Mouse (Mus musculus): ENCODE measurements around the gene Btbd35f27. TPM values are rescaled to one million over a fixed set of nuclear protein-coding genes. Genes with fewer than 3 reads are reported as not detected.
"Not testable (repeated sequence)": the region's sequence is repeated elsewhere in the genome, so short reads cannot be mapped to it uniquely, and the experiment has no call there.

The Btbd35f27 gene
- total RNA-seq (2021), result not detected in 2 replicates
- long read RNA-seq, experiment 1, result 0 reads
- long read RNA-seq, experiment 2, result 0 reads

- DNase-seq, result not testable (repeated sequence)
These were observed at the start of gene Btbd35f27 for GRCm38 (mm10) chrX:4951835-4952234. Gene Btbd35f27 (plus strand): TSS chrX:4952135.

Other genes with a start within 250 kb of the Btbd35f27 start
- gene Btbd35f4, start 151.6 kb upstream of the Btbd35f27 start, total RNA-seq (2021), result not detected in 2 replicates